Mouse (Mus musculus): ENCODE data around the gene Lmo7. TPM values are rescaled to one million over a fixed set of nuclear protein-coding genes. Genes with fewer than 3 reads are reported as not detected.

Gene Lmo7
- polyA plus RNA-seq (2014; fragmentation: Nextera tagmentation; extraction: Ambion mirVana), result 17.9 and 18.7 TPM in 2 replicates

GRCm38 (mm10) chr14:101729237-101729971 lies at the start of gene Lmo7, which contains the start of gene Gm9922:
Gene Lmo7 (plus strand): TSS chr14:101729957.
Gene Gm9922 (minus strand): TSS chr14:101729814.
- under 1% methylated on average over 51 of the region's 51 CpGs for WGBS

GRCm38 (mm10) chr14:101687696-101688095 lies 42.1 kb upstream of the Lmo7 start:
- Histone ChIP-seq H3K36me3 (ENCODE audit: control insufficient read depth, insufficient read depth, low read length) (peaks cover 10% of the 10 kb centered on the region; the same call in 1 of the 2 replicates), H3K4me2 (ENCODE audit: low read length) (no peak overlapping the region), H3K27me3 (replicated peaks; ENCODE audit: control insufficient read depth, insufficient read depth, low read length) (no peaks in the 10 kb centered on the region), H3K4me3 (ENCODE audit: low read depth, low read length) (no peak overlapping the region), H3K4me1 (replicated peaks; ENCODE audit: control insufficient read depth, insufficient read depth, low read length) (no peaks in the 10 kb centered on the region), H3K9me3 (ENCODE audit: control insufficient read depth, low read length) (no peaks in the 10 kb centered on the region), H3K27ac (ENCODE audit: low read depth) (no peak overlapping the region), H3K9ac (ENCODE audit: low read length) (no peak overlapping the region)
- ATAC-seq (replicated peaks; ENCODE audit: low FRiP score, low TSS enrichment, low read depth), result no peak
- 93% methylated on average over 6 of the region's 6 CpGs for WGBS
- DNase-seq (ENCODE audit: low spot score), result no peak

More at GRCm38 (mm10) chr14:101729237-101729971, at the start of gene Lmo7, which contains the start of gene Gm9922:
- H3K4me3 ChIP-seq (ENCODE audit: low read depth, low read length), result peak within 1 kb of the TSS; percentile 72
- no peaks in the 10 kb centered on the region for H3K36me3 ChIP-seq (ENCODE audit: control insufficient read depth, insufficient read depth, low read length)
- 0 out of 2 replicates have a peak, but pooled peaks cover 5% of the 10 kb centered on the region for H3K4me1 ChIP-seq (replicated peaks; ENCODE audit: control insufficient read depth, insufficient read depth, low read length)
- peaks cover 9% of the 10 kb centered on the region for H3K27me3 ChIP-seq (replicated peaks; ENCODE audit: control insufficient read depth, insufficient read depth, low read length)
- DNase-seq (ENCODE audit: low spot score) (peak; percentile 82), ATAC-seq (replicated peaks; ENCODE audit: low FRiP score, low TSS enrichment, low read depth) (peak; percentile 88)
- peak within 1 kb of the TSS; percentile 99 for H3K4me2 ChIP-seq (ENCODE audit: low read length)
- H3K9me3 ChIP-seq (ENCODE audit: control insufficient read depth, low read length), result no peaks in the 10 kb centered on the region
- H3K27ac ChIP-seq (ENCODE audit: low read depth), result no peak within 1 kb of the TSS
- peak within 1 kb of the TSS; percentile 53 for H3K9ac ChIP-seq (ENCODE audit: low read length)

- no peaks in the 10 kb centered on the region for H3K9me3 ChIP-seq (ENCODE audit: control insufficient read depth, low read length)
- H3K9ac ChIP-seq (ENCODE audit: low read length), result no peak overlapping the region
- no peaks in the 10 kb centered on the region for H3K27me3 ChIP-seq (replicated peaks; ENCODE audit: control insufficient read depth, insufficient read depth, low read length)
- no peak overlapping the region for H3K27ac ChIP-seq (ENCODE audit: low read depth)
- no peak for DNase-seq (ENCODE audit: low spot score)
- H3K4me3 ChIP-seq (ENCODE audit: low read depth, low read length), result no peak overlapping the region
- WGBS, result 93% methylated on average over 2 of the region's 2 CpGs
- H3K36me3 ChIP-seq (ENCODE audit: control insufficient read depth, insufficient read depth, low read length), result peaks cover 10% of the 10 kb centered on the region; the same call in 1 of the 2 replicates
- no peak overlapping the region for H3K4me2 ChIP-seq (ENCODE audit: low read length)
- no peaks in the 10 kb centered on the region for H3K4me1 ChIP-seq (replicated peaks; ENCODE audit: control insufficient read depth, insufficient read depth, low read length)
- ATAC-seq (replicated peaks; ENCODE audit: low FRiP score, low TSS enrichment, low read depth), result no peak
These were observed 41.4 kb upstream of the Lmo7 start for GRCm38 (mm10) chr14:101688406-101688805.

GRCm38 (mm10) chr14:101704479-101704878 lies 25.3 kb upstream of the Lmo7 start:
- no peak overlapping the region for H3K27ac ChIP-seq (ENCODE audit: low read depth)
- DNase-seq (ENCODE audit: low spot score) (no peak), ATAC-seq (replicated peaks; ENCODE audit: low FRiP score, low TSS enrichment, low read depth) (no peak)
- H3K27me3 ChIP-seq (replicated peaks; ENCODE audit: control insufficient read depth, insufficient read depth, low read length), result no peaks in the 10 kb centered on the region
- no peaks in the 10 kb centered on the region for H3K4me1 ChIP-seq (replicated peaks; ENCODE audit: control insufficient read depth, insufficient read depth, low read length)
- no peak overlapping the region for H3K4me3 ChIP-seq (ENCODE audit: low read depth, low read length)
- H3K36me3 ChIP-seq (ENCODE audit: control insufficient read depth, insufficient read depth, low read length), result no peaks in the 10 kb centered on the region
- H3K9ac ChIP-seq (ENCODE audit: low read length), result no peak overlapping the region
- H3K9me3 ChIP-seq (ENCODE audit: control insufficient read depth, low read length), result no peaks in the 10 kb centered on the region
- 82% methylated on average over 4 of the region's 4 CpGs for WGBS
- no peak overlapping the region for H3K4me2 ChIP-seq (ENCODE audit: low read length)

DNA sequence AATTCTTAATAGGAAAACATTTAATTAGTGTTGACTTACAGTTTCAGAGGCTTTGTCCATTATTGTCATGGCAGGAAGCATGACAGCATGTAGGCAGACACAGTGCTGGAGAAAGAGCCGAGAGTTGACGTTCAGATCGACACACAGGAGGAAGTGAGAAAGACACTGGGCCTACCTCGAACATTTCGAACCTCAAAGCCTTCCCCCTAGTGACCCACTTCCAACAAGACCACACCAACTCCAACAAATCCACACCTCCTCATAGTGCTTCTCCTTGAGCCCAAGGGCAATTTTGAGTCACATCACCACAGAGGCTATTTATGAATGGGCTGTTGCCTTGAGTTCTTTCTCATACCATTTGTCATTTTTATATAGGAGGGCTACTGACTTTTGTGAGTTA lies 22.7 kb upstream of the Lmo7 start:
- H3K9ac ChIP-seq (ENCODE audit: low read length), result no peak overlapping the region
- no peak overlapping the region for H3K4me3 ChIP-seq (ENCODE audit: low read depth, low read length)
- H3K4me2 ChIP-seq (ENCODE audit: low read length), result no peak overlapping the region
- H3K4me1 ChIP-seq (replicated peaks; ENCODE audit: control insufficient read depth, insufficient read depth, low read length), result no peaks in the 10 kb centered on the region
- no peaks in the 10 kb centered on the region for H3K36me3 ChIP-seq (ENCODE audit: control insufficient read depth, insufficient read depth, low read length)
- H3K27ac ChIP-seq (ENCODE audit: low read depth), result no peak overlapping the region
- H3K9me3 ChIP-seq (ENCODE audit: control insufficient read depth, low read length), result no peaks in the 10 kb centered on the region
- WGBS, result 88% methylated on average over 5 of the region's 5 CpGs
- H3K27me3 ChIP-seq (replicated peaks; ENCODE audit: control insufficient read depth, insufficient read depth, low read length), result no peaks in the 10 kb centered on the region
- DNase-seq (ENCODE audit: low spot score) (no peak), ATAC-seq (replicated peaks; ENCODE audit: low FRiP score, low TSS enrichment, low read depth) (no peak)

DNA sequence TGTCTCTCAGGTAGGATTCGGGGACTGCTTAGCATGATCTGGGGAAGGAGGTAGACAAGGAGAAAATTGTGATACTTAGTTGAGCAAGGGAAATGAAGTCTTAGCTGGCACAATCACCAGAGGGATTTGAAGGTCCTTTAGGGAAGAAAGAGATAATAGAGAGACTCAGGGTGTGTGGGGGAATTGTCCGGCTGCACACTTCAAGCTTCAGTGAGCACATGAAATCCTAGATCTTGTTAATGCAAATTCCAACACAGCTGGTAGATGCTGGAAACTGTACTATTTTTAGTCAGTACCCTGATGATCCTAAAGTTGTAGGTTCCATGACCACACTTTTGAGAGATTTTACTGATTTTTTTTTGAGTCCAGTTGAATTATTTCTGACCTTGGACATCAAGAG lies 15.3 kb upstream of the Lmo7 start:
- DNase-seq (ENCODE audit: low spot score) (no peak), ATAC-seq (replicated peaks; ENCODE audit: low FRiP score, low TSS enrichment, low read depth) (no peak)
- Histone ChIP-seq H3K27me3 (replicated peaks; ENCODE audit: control insufficient read depth, insufficient read depth, low read length) (no peaks in the 10 kb centered on the region), H3K36me3 (ENCODE audit: control insufficient read depth, insufficient read depth, low read length) (no peaks in the 10 kb centered on the region), H3K9me3 (ENCODE audit: control insufficient read depth, low read length) (no peaks in the 10 kb centered on the region), H3K9ac (ENCODE audit: low read length) (no peak overlapping the region), H3K4me3 (ENCODE audit: low read depth, low read length) (no peak overlapping the region), H3K4me1 (replicated peaks; ENCODE audit: control insufficient read depth, insufficient read depth, low read length) (no peaks in the 10 kb centered on the region), H3K27ac (ENCODE audit: low read depth) (no peak overlapping the region), H3K4me2 (ENCODE audit: low read length) (no peak overlapping the region)
- 90% methylated on average over 2 of the region's 2 CpGs for WGBS

DNA sequence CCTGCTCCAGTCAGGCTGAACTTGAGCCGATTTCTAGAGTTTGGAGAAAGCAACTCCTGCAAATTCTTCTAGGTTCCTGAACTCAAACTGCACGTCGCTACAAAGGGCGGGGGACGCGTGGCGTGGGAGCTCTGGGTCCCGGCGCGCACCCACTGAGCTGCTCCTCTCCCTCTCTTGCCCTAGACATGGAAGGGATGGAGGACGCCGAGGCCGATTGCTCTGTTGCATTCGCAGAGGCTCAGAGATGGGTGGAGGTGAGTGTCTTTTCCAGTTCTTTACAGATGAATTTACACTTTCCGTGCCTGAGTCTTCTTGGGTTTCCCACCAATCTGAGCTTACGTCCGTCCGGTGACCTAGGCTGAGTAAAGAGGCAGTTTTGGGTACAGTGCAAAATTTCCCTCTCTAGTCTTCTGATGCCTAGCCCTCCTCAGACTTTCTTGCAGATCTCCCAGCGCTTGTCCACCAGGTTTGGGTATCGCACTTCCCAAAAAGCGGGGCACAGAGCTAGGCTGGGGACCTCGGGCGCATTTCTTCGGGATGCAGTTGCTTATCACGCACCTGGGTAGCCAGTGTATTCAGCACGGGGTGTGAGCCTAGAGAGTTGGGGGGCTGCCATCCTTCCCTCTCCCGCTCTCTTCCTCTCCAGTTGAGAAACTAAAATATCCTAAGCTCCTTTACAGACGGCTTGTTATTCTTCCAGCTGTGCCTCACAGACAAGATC lies 375 bp downstream of the Lmo7 start:
- ATAC-seq (replicated peaks; ENCODE audit: low FRiP score, low TSS enrichment, low read depth), result peak; percentile 48
- DNase-seq (ENCODE audit: low spot score), result no peak
- peak overlapping the region; percentile 99 for H3K4me2 ChIP-seq (ENCODE audit: low read length)
- H3K27ac ChIP-seq (ENCODE audit: low read depth), result no peak overlapping the region
- 0 out of 2 replicates have a peak, but pooled peaks cover 5% of the 10 kb centered on the region for H3K4me1 ChIP-seq (replicated peaks; ENCODE audit: control insufficient read depth, insufficient read depth, low read length)
- peak overlapping the region; percentile 72 for H3K4me3 ChIP-seq (ENCODE audit: low read depth, low read length)
- no peaks in the 10 kb centered on the region for H3K9me3 ChIP-seq (ENCODE audit: control insufficient read depth, low read length)
- under 1% methylated on average over 28 of the region's 28 CpGs for WGBS
- H3K9ac ChIP-seq (ENCODE audit: low read length), result peak overlapping the region; percentile 53
- H3K36me3 ChIP-seq (ENCODE audit: control insufficient read depth, insufficient read depth, low read length), result no peaks in the 10 kb centered on the region
- peaks cover 9% of the 10 kb centered on the region for H3K27me3 ChIP-seq (replicated peaks; ENCODE audit: control insufficient read depth, insufficient read depth, low read length)

GRCm38 (mm10) chr14:101733542-101734303 lies 4.0 kb downstream of the Lmo7 start:
- Histone ChIP-seq H3K4me3 (ENCODE audit: low read depth, low read length) (no peak overlapping the region), H3K4me2 (ENCODE audit: low read length) (no peak overlapping the region), H3K27ac (ENCODE audit: low read depth) (no peak overlapping the region), H3K27me3 (replicated peaks; ENCODE audit: control insufficient read depth, insufficient read depth, low read length) (peaks cover 9% of the 10 kb centered on the region), H3K9ac (ENCODE audit: low read length) (no peak overlapping the region), H3K36me3 (ENCODE audit: control insufficient read depth, insufficient read depth, low read length) (no peaks in the 10 kb centered on the region), H3K4me1 (replicated peaks; ENCODE audit: control insufficient read depth, insufficient read depth, low read length) (0 out of 2 replicates have a peak, but pooled peaks cover 4% of the 10 kb centered on the region), H3K9me3 (ENCODE audit: control insufficient read depth, low read length) (no peaks in the 10 kb centered on the region)
- DNase-seq (ENCODE audit: low spot score) (no peak), ATAC-seq (replicated peaks; ENCODE audit: low FRiP score, low TSS enrichment, low read depth) (no peak)
- 28% methylated on average over 10 of the region's 10 CpGs for WGBS

Measured in intestine, embryonic 14.5 days (tissue).